Mouse (Mus musculus) central nervous system, embryonic 18 days (tissue): ENCODE measurements around the gene Exosc8. TPM values are rescaled to one million over a fixed set of nuclear protein-coding genes. Genes with fewer than 3 reads are reported as not detected.

Experiments used
- polyA plus RNA-seq: library from polyadenylated mRNA; depleted of rRNA; stranded (reverse); fragments of >200 nt; gene quantifications from 2 replicates; pipeline ENCODE4 v1.2.3, GENCODE M21; 2012; rRNA removed

Gene Exosc8
- 101 and 102 TPM in 2 replicates for polyA plus RNA-seq

GRCm38 (mm10) chr3:54735247-54736046, at the start of gene Exosc8, which contains the start of gene Alg5:
TSS of gene Exosc8 (minus strand) at chr3:54735393.
TSS of gene Alg5 (plus strand) at chr3:54735539.

GRCm38 (mm10) chr3:54755145-54756041, 20.2 kb upstream of the Exosc8 start, which contains the start of gene Smad9:
TSS of gene Smad9 (plus strand) at chr3:54755582.

DNA sequence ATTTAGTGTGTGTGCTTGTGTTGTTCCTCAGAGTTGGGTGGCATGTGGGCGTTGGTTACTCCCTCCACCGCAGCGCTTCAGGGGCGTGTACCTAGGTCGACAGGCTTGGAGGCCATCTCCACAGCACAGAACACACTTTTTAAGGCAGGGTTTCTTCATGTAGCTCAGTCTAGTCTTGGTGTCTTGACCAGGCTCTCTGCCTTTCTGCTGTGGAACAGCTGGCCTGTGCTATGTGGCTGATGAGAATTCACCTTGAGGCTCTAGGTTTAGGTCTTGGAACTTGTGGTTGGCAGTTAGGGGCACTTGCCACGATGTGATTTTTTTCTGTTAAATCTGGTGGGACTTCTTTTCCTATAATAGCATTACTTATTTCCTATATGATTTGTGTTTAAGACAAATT, 20.9 kb downstream of the Exosc8 start, which contains the start of gene Gm21958:
Gene Gm21958, minus strand, starts transcription at position 101 of the 400 bp plus-strand sequence.

DNA sequence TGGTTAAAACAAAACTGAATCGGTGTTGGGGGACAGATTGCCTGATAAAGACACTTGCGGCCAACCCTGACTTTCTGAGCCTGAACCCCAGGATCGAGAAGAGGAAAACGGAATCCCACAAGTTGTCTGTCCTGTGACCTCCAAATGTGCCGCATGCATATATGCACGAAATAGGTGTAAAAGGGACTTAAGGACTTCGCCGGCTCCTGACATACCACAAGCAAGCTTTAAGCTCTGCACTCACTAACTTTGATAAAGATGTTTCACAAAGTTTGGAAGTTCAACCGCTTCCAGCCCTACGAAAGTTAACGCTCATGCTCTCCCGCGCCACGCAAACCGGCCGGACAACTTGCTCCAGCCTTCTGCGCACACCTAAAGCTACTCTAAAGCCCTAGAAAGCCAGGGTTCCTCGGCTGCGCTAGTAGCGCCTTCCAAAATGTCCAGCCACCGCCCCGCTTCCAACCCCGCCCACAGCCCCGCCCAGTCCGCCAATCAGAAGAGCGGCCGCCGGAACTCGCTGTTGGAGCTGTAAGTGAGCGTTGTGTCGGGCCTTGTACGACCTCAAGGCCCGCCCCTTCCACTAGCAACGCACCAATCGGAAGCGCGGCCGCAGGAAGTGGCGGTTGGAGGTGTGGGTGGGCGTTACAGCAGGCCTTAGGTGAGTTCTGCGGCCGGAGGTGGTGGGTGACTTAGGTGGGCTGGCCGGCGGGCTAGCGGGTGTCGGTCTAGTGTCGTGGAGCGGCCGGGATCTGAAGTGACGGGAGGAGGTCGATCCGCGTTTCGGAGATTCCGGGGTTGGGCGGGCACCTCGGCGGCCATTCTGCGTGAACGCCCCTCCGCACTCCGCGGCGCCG, 42.8 kb downstream of the Exosc8 start, which contains the start of gene Supt20:
Gene Supt20, plus strand, starts transcription at position 606 of the 854 bp plus-strand sequence.

Other genes starting within 250 kb of the Exosc8 start
- 98.0 and 105 TPM in 2 replicates for gene Supt20, start 42.6 kb downstream of the Exosc8 start, polyA plus RNA-seq
- not detected in 2 replicates for gene Gm21958, start 21.0 kb downstream of the Exosc8 start, polyA plus RNA-seq
- gene Alg5, start 146 bp upstream of the Exosc8 start, polyA plus RNA-seq, result 38.6 and 41.2 TPM in 2 replicates
- 1.1 and 1.6 TPM in 2 replicates for gene Smad9, start 20.2 kb upstream of the Exosc8 start, polyA plus RNA-seq
- gene Rfxap, start 72.4 kb upstream of the Exosc8 start, polyA plus RNA-seq, result 78.4 and 79.2 TPM in 2 replicates
- gene Sertm1, start 180.5 kb upstream of the Exosc8 start, polyA plus RNA-seq, result 13.9 and 14.2 TPM in 2 replicates